Mouse (Mus musculus) yolk sac, embryonic 10.5 days (tissue): ENCODE measurements around the gene Gm13278.
"Not testable (repeated sequence)": the region's sequence is repeated elsewhere in the genome, so short reads cannot be mapped to it uniquely, and the experiment has no call there.

Experiments
- DNase-seq: peaks from one replicate; pipeline ENCODE4 v3.0.0-alpha.2; 2017; ENCODE audit warnings: low spot score

The Gm13278 gene

GRCm38 (mm10) chr4:88793936-88794675 is 2.8 kb downstream of the Gm13278 start, which contains the start of gene Gm13275:
Gm13275 (plus strand) TSS chr4:88794487.
- DNase-seq, result not testable (repeated sequence)

- not testable (repeated sequence) for DNase-seq
These were observed 5.7 kb downstream of the Gm13278 start, which contains the start of gene Gm13279 for GRCm38 (mm10) chr4:88797097-88797496. Gm13279 (plus strand) TSS chr4:88797397.

GRCm38 (mm10) chr4:88799365-88799764 is 8.0 kb downstream of the Gm13278 start, which contains the start of gene Gm13285:
Gm13285 (plus strand) TSS chr4:88799665.
- not testable (repeated sequence) for DNase-seq

GRCm38 (mm10) chr4:88802954-88803353 is 11.6 kb downstream of the Gm13278 start, which contains the start of gene Gm13287:
Gm13287 (plus strand) TSS chr4:88803254.
- DNase-seq, result not testable (repeated sequence)

GRCm38 (mm10) chr4:88805231-88805630 is 13.9 kb downstream of the Gm13278 start, which contains the start of gene Gm13288:
Gm13288 (plus strand) TSS chr4:88805531.
- DNase-seq, result not testable (repeated sequence)

- not testable (repeated sequence) for DNase-seq
These were observed 14.4 kb downstream of the Gm13278 start for GRCm38 (mm10) chr4:88805761-88806160.

- no peak for DNase-seq
These were observed 24.6 kb downstream of the Gm13278 start, which contains the start of gene Ifna7 for GRCm38 (mm10) chr4:88815928-88816327. Ifna7 (plus strand) TSS chr4:88816228.

- DNase-seq, result no peak
These were observed 28.3 kb downstream of the Gm13278 start, which contains the start of gene Ifna11 for GRCm38 (mm10) chr4:88819659-88820058. Ifna11 (plus strand) TSS chr4:88819959.

GRCm38 (mm10) chr4:88822995-88823394 is 31.6 kb downstream of the Gm13278 start:
- no peak for DNase-seq

- not testable (repeated sequence) for DNase-seq
These were observed 35.8 kb downstream of the Gm13278 start, which contains the start of gene Ifna6 for GRCm38 (mm10) chr4:88827116-88827515. Ifna6 (plus strand) TSS chr4:88827416.

- DNase-seq, result no peak
These were observed 39.2 kb downstream of the Gm13278 start for GRCm38 (mm10) chr4:88830523-88830922.

GRCm38 (mm10) chr4:88835225-88835624 is 43.9 kb downstream of the Gm13278 start, which contains the start of gene Ifna5:
Ifna5 (plus strand) TSS chr4:88835525.
- not testable (repeated sequence) for DNase-seq

- DNase-seq, result no peak
These were observed 47.5 kb downstream of the Gm13278 start for GRCm38 (mm10) chr4:88838828-88839227.

- DNase-seq, result no peak
These were observed 48.7 kb downstream of the Gm13278 start for GRCm38 (mm10) chr4:88840058-88840457.

GRCm38 (mm10) chr4:88841438-88841911 is 50.1 kb downstream of the Gm13278 start, which contains the start of gene Ifna4:
Ifna4 (plus strand) TSS chr4:88841861.
- no peak for DNase-seq
